Comparison of ENCODE assay signal across 23 mouse cellular contexts in genomic region chr9:83037261-83038119, GRCm38 (mm10).
DNase-seq lines count a peak whose midpoint lies in the region; ATAC-seq and TF ChIP-seq lines count a peak whose summit lies in the region.
"Had no signal": no experiment of that assay in that cellular context is flagged by ENCODE, and none has a peak within 500 bp of the region (broad histone marks: within the 10 kb centered on the region; RNA-seq: fewer than 3 reads in every experiment).

No protein-coding gene starts in this region.

- WGBS in limb, embryonic 14.5 days = 85% methylated on average over 4 of the region's 4 CpGs
- WGBS in limb, embryonic 10.5 days = 94% methylated on average over 4 of the region's 4 CpGs

- H3K9ac ChIP-seq in limb, embryonic 14.5 days (ENCODE audit: low read depth, low read length, severe bottlenecking) = no peak overlapping the region
- H3K9ac ChIP-seq: forebrain, embryonic 13.5 days; hindbrain, embryonic 14.5 days; limb, embryonic 13.5 days; liver, embryonic 14.5 days; lung, embryonic 15.5 days; neural tube, embryonic 15.5 days had no signal

- no peak overlapping the region for H3K4me3 ChIP-seq in limb, embryonic 14.5 days (replicated peaks; ENCODE audit: low read length)
- H3K4me3 ChIP-seq in limb, embryonic 10.5 days = no peak overlapping the region
- no peak overlapping the region for H3K4me3 ChIP-seq in layer of hippocampus, adult 2 months
- H3K4me3 ChIP-seq: forebrain, embryonic 13.5 days; limb, embryonic 13.5 days; lung, embryonic 15.5 days; neural tube, embryonic 15.5 days had no signal

- no peak overlapping the region for H3K27ac ChIP-seq in limb, embryonic 14.5 days (replicated peaks; ENCODE audit: low read depth, low read length)
- H3K27ac ChIP-seq in limb, embryonic 10.5 days = no peak overlapping the region
- no peak overlapping the region for H3K27ac ChIP-seq in layer of hippocampus, adult 2 months
- H3K27ac ChIP-seq: forebrain, embryonic 13.5 days; hindbrain, embryonic 14.5 days; limb, embryonic 13.5 days; liver, embryonic 14.5 days; lung, embryonic 15.5 days; neural tube, embryonic 15.5 days had no signal

- TF ChIP-seq POLR2A in limb, embryonic 14.5 days (IDR thresholded peaks at IDR 0.05; ENCODE audit: borderline replicate concordance, extremely low read depth, insufficient read depth, insufficient read length) = no peak

- no peak for ATAC-seq in limb, embryonic 14.5 days (ENCODE audit: low FRiP score, low read depth)
- ATAC-seq in megakaryocyte progenitor cell, adult 5-6 weeks (replicated peaks; ENCODE audit: poor library complexity) = no peak
- ATAC-seq: forebrain, embryonic 13.5 days; intestine, embryonic 16.5 days had no signal

- TF ChIP-seq CTCF in layer of hippocampus, adult 2 months (conservative IDR thresholded peaks at IDR 0.05) = no peak

- no peaks in the 10 kb centered on the region for H3K27me3 ChIP-seq in limb, embryonic 14.5 days (ENCODE audit: control insufficient read depth, insufficient read depth, low read length)
- H3K27me3 ChIP-seq in limb, embryonic 10.5 days (ENCODE audit: low read depth, poor library complexity, severe bottlenecking) = no peaks in the 10 kb centered on the region
- H3K27me3 ChIP-seq: forebrain, embryonic 13.5 days; limb, embryonic 13.5 days; lung, embryonic 15.5 days; neural tube, embryonic 15.5 days had no signal

- no peaks in the 10 kb centered on the region for H3K36me3 ChIP-seq in limb, embryonic 14.5 days (ENCODE audit: control insufficient read depth, insufficient read depth, low read length)
- no peaks in the 10 kb centered on the region for H3K36me3 ChIP-seq in limb, embryonic 10.5 days
- H3K36me3 ChIP-seq: limb, embryonic 13.5 days; lung, embryonic 15.5 days; neural tube, embryonic 15.5 days had no signal

- DNase-seq in limb, embryonic 14.5 days (ENCODE audit: low spot score) = peak; percentile 45
- DNase-seq in limb, embryonic 10.5 days (ENCODE audit: low spot score) = no peak
- DNase-seq in CD4-positive, CD25-positive, alpha-beta regulatory T cell, adult 2 months (ENCODE audit: low read depth, low spot score) = peak; percentile 7
- DNase-seq in adipocyte (ENCODE audit: low spot score) = peak; percentile 59
- no peak for DNase-seq in right cerebral cortex, adult 2 months (ENCODE audit: low spot score in 2 of 2)
- no peak for DNase-seq in layer of hippocampus, adult 2 months (ENCODE audit: low spot score in 2 of 2)
- DNase-seq: cerebellum, adult 2 months; cerebellum, postnatal 36 days; gastrocnemius, postnatal 10 days; kidney, postnatal 4 days; lung, postnatal 4 days; right cerebral cortex, postnatal 25 days; thymus, postnatal 14 days had no signal

- no peaks in the 10 kb centered on the region for H3K9me3 ChIP-seq in limb, embryonic 14.5 days (ENCODE audit: control insufficient read depth, low read length)
- no peaks in the 10 kb centered on the region for H3K9me3 ChIP-seq in limb, embryonic 10.5 days (replicated peaks)
- H3K9me3 ChIP-seq: forebrain, embryonic 13.5 days; limb, embryonic 13.5 days; lung, embryonic 15.5 days; neural tube, embryonic 15.5 days had no signal

- no peak overlapping the region for H3K4me2 ChIP-seq in limb, embryonic 14.5 days (replicated peaks; ENCODE audit: low read depth, low read length, severe bottlenecking)
- H3K4me2 ChIP-seq: forebrain, embryonic 13.5 days; heart, embryonic 11.5 days; hindbrain, embryonic 14.5 days; limb, embryonic 13.5 days; lung, embryonic 15.5 days; midbrain, embryonic 11.5 days; neural tube, embryonic 15.5 days had no signal

- H3K4me1 ChIP-seq in limb, embryonic 14.5 days (ENCODE audit: control insufficient read depth, insufficient read depth, low read length) = no peaks in the 10 kb centered on the region
- H3K4me1 ChIP-seq in limb, embryonic 10.5 days = no peaks in the 10 kb centered on the region
- H3K4me1 ChIP-seq: forebrain, embryonic 13.5 days; limb, embryonic 13.5 days; lung, embryonic 15.5 days; neural tube, embryonic 15.5 days had no signal

Comparison
In these comparisons a context has a peak if more than half of its experiments do, and no peak if none do; other contexts are left out.
1. DNase-seq: peak in limb, embryonic 14.5 days (single experiment), CD4-positive, CD25-positive, alpha-beta regulatory T cell, adult 2 months (single experiment) and adipocyte (single experiment); none in limb, embryonic 10.5 days (single experiment), right cerebral cortex, adult 2 months (0 of 2) and layer of hippocampus, adult 2 months (0 of 2).